Mouse (Mus musculus): ENCODE data around the gene Fam208a.

GRCm38 (mm10) chr14:27446963-27447362, 18.3 kb downstream of the Fam208a start:
- no peak for TF ChIP-seq CTCF (IDR thresholded peaks at IDR 0.05; ENCODE audit: extremely low read depth, insufficient read depth, insufficient read length, insufficient replicate concordance)
- TF ChIP-seq POLR2A (IDR thresholded peaks at IDR 0.05; ENCODE audit: low read depth, low read length), result no peak

Measured in spleen, adult 2 months (tissue).